Comparison of ENCODE assay signal across 12 mouse cellular contexts in genomic region chr2:179192906-179193496, GRCm38 (mm10).
DNase-seq lines count a peak whose midpoint lies in the region; ATAC-seq lines count a peak whose summit lies in the region.
"Had no signal": no experiment of that assay in that cellular context is flagged by ENCODE, and none has a peak within 500 bp of the region (broad histone marks: within the 10 kb centered on the region; RNA-seq: fewer than 3 reads in every experiment).

No protein-coding gene starts in this region.

- 58% methylated on average over 6 of the region's 6 CpGs for WGBS in midbrain, embryonic 11.5 days
- 66% methylated on average over 6 of the region's 6 CpGs for WGBS in midbrain, embryonic 10.5 days
- 52% methylated on average over 6 of the region's 6 CpGs for WGBS in forebrain, embryonic 13.5 days
- WGBS in hindbrain, embryonic 16.5 days, result 37% methylated on average over 6 of the region's 6 CpGs
- 71% methylated on average over 6 of the region's 6 CpGs for WGBS in stomach, embryonic 16.5 days

- H3K4me2 ChIP-seq in midbrain, embryonic 11.5 days, result no peak overlapping the region
- H3K4me2 ChIP-seq in forebrain, embryonic 13.5 days, result no peak overlapping the region
- no peak overlapping the region for H3K4me2 ChIP-seq in hindbrain, embryonic 16.5 days (ENCODE audit: low read length)
- H3K4me2 ChIP-seq in stomach, embryonic 16.5 days (ENCODE audit: low read depth, low read length), result no peak overlapping the region
- H3K4me2 ChIP-seq: kidney, embryonic 15.5 days; liver, embryonic 13.5 days had no signal

- H3K4me1 ChIP-seq in midbrain, embryonic 11.5 days (ENCODE audit: control insufficient read depth, insufficient read depth, low read length), result no peaks in the 10 kb centered on the region
- peaks cover 15% of the 10 kb centered on the region for H3K4me1 ChIP-seq in midbrain, embryonic 10.5 days
- H3K4me1 ChIP-seq in forebrain, embryonic 13.5 days, result peaks cover 4% of the 10 kb centered on the region; the same call in 1 of the 2 replicates
- peaks cover 4% of the 10 kb centered on the region; the same call in 1 of the 2 replicates for H3K4me1 ChIP-seq in hindbrain, embryonic 16.5 days (ENCODE audit: control insufficient read depth, insufficient read depth, low read depth, low read length)
- H3K4me1 ChIP-seq in stomach, embryonic 16.5 days (ENCODE audit: control insufficient read depth, insufficient read depth, low read length), result no peaks in the 10 kb centered on the region
- H3K4me1 ChIP-seq: kidney, embryonic 15.5 days; liver, embryonic 13.5 days had no signal

- H3K36me3 ChIP-seq in midbrain, embryonic 11.5 days (ENCODE audit: control insufficient read depth, insufficient read depth, low read length), result no peaks in the 10 kb centered on the region
- no peaks in the 10 kb centered on the region for H3K36me3 ChIP-seq in midbrain, embryonic 10.5 days
- H3K36me3 ChIP-seq in forebrain, embryonic 13.5 days (ENCODE audit: poor library complexity, severe bottlenecking), result no peaks in the 10 kb centered on the region
- no peaks in the 10 kb centered on the region for H3K36me3 ChIP-seq in hindbrain, embryonic 16.5 days (ENCODE audit: control insufficient read depth, insufficient read depth, low read length)
- H3K36me3 ChIP-seq in stomach, embryonic 16.5 days (ENCODE audit: control insufficient read depth, insufficient read depth, low read length), result no peaks in the 10 kb centered on the region
- H3K36me3 ChIP-seq: kidney, embryonic 15.5 days; liver, embryonic 13.5 days had no signal

- no peaks in the 10 kb centered on the region for H3K9me3 ChIP-seq in midbrain, embryonic 11.5 days (ENCODE audit: control insufficient read depth, low read length)
- H3K9me3 ChIP-seq in midbrain, embryonic 10.5 days (replicated peaks), result no peaks in the 10 kb centered on the region
- no peaks in the 10 kb centered on the region for H3K9me3 ChIP-seq in forebrain, embryonic 13.5 days (replicated peaks)
- no peaks in the 10 kb centered on the region for H3K9me3 ChIP-seq in hindbrain, embryonic 16.5 days (ENCODE audit: control insufficient read depth, low read length)
- H3K9me3 ChIP-seq in stomach, embryonic 16.5 days (replicated peaks; ENCODE audit: control insufficient read depth, low read length), result no peaks in the 10 kb centered on the region
- H3K9me3 ChIP-seq: kidney, embryonic 15.5 days; liver, embryonic 13.5 days had no signal

- DNase-seq in midbrain, embryonic 11.5 days (ENCODE audit: low spot score, missing footprints), result no peak
- DNase-seq in midbrain, embryonic 10.5 days (ENCODE audit: low spot score), result no peak
- no peak for DNase-seq in left cerebral cortex, adult 18-20 months (ENCODE audit: low spot score in 2 of 2)

- H3K9ac ChIP-seq in midbrain, embryonic 11.5 days (ENCODE audit: low read length), result no peak overlapping the region
- no peak overlapping the region for H3K9ac ChIP-seq in forebrain, embryonic 13.5 days
- H3K9ac ChIP-seq in hindbrain, embryonic 16.5 days (ENCODE audit: low read depth, low read length), result no peak overlapping the region
- H3K9ac ChIP-seq in stomach, embryonic 16.5 days (ENCODE audit: low read length), result no peak overlapping the region
- H3K9ac ChIP-seq: kidney, embryonic 15.5 days; liver, embryonic 13.5 days had no signal

- no peak overlapping the region for H3K27ac ChIP-seq in midbrain, embryonic 11.5 days (ENCODE audit: low read depth, low read length)
- H3K27ac ChIP-seq in midbrain, embryonic 10.5 days (replicated peaks), result no peak overlapping the region
- no peak overlapping the region for H3K27ac ChIP-seq in forebrain, embryonic 13.5 days
- H3K27ac ChIP-seq in hindbrain, embryonic 16.5 days (ENCODE audit: low read depth, low read length), result no peak overlapping the region
- no peak overlapping the region for H3K27ac ChIP-seq in stomach, embryonic 16.5 days (ENCODE audit: low read length)
- H3K27ac ChIP-seq: kidney, embryonic 15.5 days; left cerebral cortex, adult 2 months; liver, embryonic 13.5 days; macrophage had no signal

- H3K4me3 ChIP-seq in midbrain, embryonic 11.5 days (ENCODE audit: low read depth, low read length), result no peak overlapping the region
- no peak overlapping the region for H3K4me3 ChIP-seq in midbrain, embryonic 10.5 days
- no peak overlapping the region for H3K4me3 ChIP-seq in forebrain, embryonic 13.5 days
- no peak overlapping the region for H3K4me3 ChIP-seq in hindbrain, embryonic 16.5 days (ENCODE audit: low read length)
- no peak overlapping the region for H3K4me3 ChIP-seq in stomach, embryonic 16.5 days (replicated peaks; ENCODE audit: low read length)
- H3K4me3 ChIP-seq: kidney, embryonic 15.5 days; left cerebral cortex, adult 2 months; liver, embryonic 13.5 days had no signal

- H3K27me3 ChIP-seq in midbrain, embryonic 11.5 days (ENCODE audit: control insufficient read depth, insufficient read depth, low read length), result no peaks in the 10 kb centered on the region
- peaks cover 4% of the 10 kb centered on the region; the same call in 1 of the 2 replicates for H3K27me3 ChIP-seq in midbrain, embryonic 10.5 days (ENCODE audit: low read depth, poor library complexity, severe bottlenecking)
- 0 out of 2 replicates have a peak, but pooled peaks cover 5% of the 10 kb centered on the region for H3K27me3 ChIP-seq in forebrain, embryonic 13.5 days
- H3K27me3 ChIP-seq in hindbrain, embryonic 16.5 days (replicated peaks; ENCODE audit: control insufficient read depth, insufficient read depth, low read length), result no peaks in the 10 kb centered on the region; the same call in 1 of the 2 replicates
- H3K27me3 ChIP-seq in stomach, embryonic 16.5 days (ENCODE audit: control insufficient read depth, insufficient read depth, low read length), result no peaks in the 10 kb centered on the region
- H3K27me3 ChIP-seq: CH12.LX; kidney, embryonic 15.5 days; liver, embryonic 13.5 days had no signal

- peak; percentile 46; the same call in 1 of the 2 replicates for ATAC-seq in midbrain, embryonic 11.5 days (ENCODE audit: low FRiP score)
- peak; percentile 48 for ATAC-seq in forebrain, embryonic 13.5 days
- ATAC-seq in hindbrain, embryonic 16.5 days, result peak; percentile 69
- ATAC-seq in stomach, embryonic 16.5 days (ENCODE audit: insufficient read depth, low FRiP score), result peak; percentile 81; the same call in 1 of the 2 replicates
- ATAC-seq in megakaryocyte progenitor cell, adult 5-6 weeks (replicated peaks; ENCODE audit: poor library complexity), result no peak
